Mouse (Mus musculus) ES-E14 (cell line): ENCODE measurements around the gene Tor1aip1. TPM values are rescaled to one million over a fixed set of nuclear protein-coding genes. Genes with fewer than 3 reads are reported as not detected.

Experiments used
- DNase-seq: peaks from one replicate; pipeline ENCODE4 v3.0.0-alpha.2; 2013; ENCODE audit warnings: low read depth, low spot score
- H3K27ac ChIP-seq: 2 replicates; pipeline ENCODE4 v1.5.1; 2012; ENCODE audit warnings: low read depth, mild to moderate bottlenecking, low read length, moderate library complexity, mixed read lengths; ENCODE audit not compliant: poor library complexity, insufficient read depth, severe bottlenecking
- H3K36me3 ChIP-seq: 2 replicates; pipeline ENCODE4 v1.6.1; 2012; ENCODE audit warnings: mild to moderate bottlenecking, low read length, moderate library complexity, mixed read lengths; ENCODE audit not compliant: control insufficient read depth, poor library complexity, insufficient read depth, severe bottlenecking
- H3K4me1 ChIP-seq, 2 experiments: fragments of 150-350 bp in 1 of 2; sonication (generic) in 1 of 2; 2 replicates each; pipeline ENCODE4 v1.6.1; 2012; ENCODE audit warnings: low read length in 2 of 2, mild to moderate bottlenecking in 1 of 2, mixed read lengths in 1 of 2; ENCODE audit not compliant: control insufficient read depth in 2 of 2, insufficient read depth in 2 of 2, poor library complexity in 1 of 2
- H3K4me3 ChIP-seq, 2 experiments: fragments of 150-350 bp in 1 of 2; sonication (generic) in 1 of 2; 2 replicates each; pipeline ENCODE4 v1.5.1; 2012; ENCODE audit warnings: low read length in 2 of 2, low read depth in 1 of 2, mild to moderate bottlenecking in 1 of 2, mixed read lengths in 1 of 2; ENCODE audit not compliant: insufficient read depth in 1 of 2, poor library complexity in 1 of 2, severe bottlenecking in 1 of 2
- H3K9ac ChIP-seq: 2 replicates; pipeline ENCODE4 v1.6.1; 2012; ENCODE audit warnings: low read depth, mild to moderate bottlenecking, low read length, mixed read lengths; ENCODE audit not compliant: poor library complexity, insufficient read depth, severe bottlenecking
- H3K9me3 ChIP-seq: fragments of 150-350 bp; sonication (generic); 2 replicates; pipeline ENCODE4 v1.6.1; 2012; ENCODE audit warnings: low read depth, mild to moderate bottlenecking, low read length; ENCODE audit not compliant: control insufficient read depth, insufficient read depth
- CHD2 ChIP-seq: IDR thresholded peaks from 2 replicates; pipeline ENCODE4 v1.6.1; 2014; ENCODE audit warnings: mild to moderate bottlenecking, low read depth, low read length, inconsistent platforms
- HCFC1 ChIP-seq: IDR thresholded peaks from 2 replicates; pipeline ENCODE4 v1.6.1; 2012; ENCODE audit warnings: low read length, inconsistent platforms, borderline replicate concordance; ENCODE audit not compliant: insufficient read depth
- MAFK ChIP-seq: IDR thresholded peaks from 2 replicates; pipeline ENCODE4 v1.6.1; 2014; ENCODE audit warnings: mild to moderate bottlenecking, low read depth, low read length, inconsistent platforms; ENCODE audit not compliant: insufficient read depth
- ZC3H11A ChIP-seq: IDR thresholded peaks from 2 replicates; pipeline ENCODE4 v1.6.1; 2012; ENCODE audit warnings: low read depth, mild to moderate bottlenecking, inconsistent platforms, low read length, borderline replicate concordance
- ZNF384 ChIP-seq: IDR thresholded peaks from 2 replicates; pipeline ENCODE4 v1.6.1; 2012; ENCODE audit warnings: low read depth, low read length, inconsistent platforms
- in situ Hi-C, 2 experiments: fragments of 600-800 bp; cut with MboI; formaldehyde crosslinking; loops; one replicate each; pipeline ENCODE4 v1.15.1; 2025; ENCODE audit warnings: low sequenced_read_pairs in 2 of 2, inconsistent platforms in 1 of 2; ENCODE audit not compliant: unreplicated experiment in 2 of 2
- total RNA-seq: library from RNA; depleted of rRNA; stranded (reverse); fragments of 300-350 nt; gene quantifications from 2 replicates; pipeline ENCODE4 v1.2.3, GENCODE M21; 2012

Tor1aip1 gene
- total RNA-seq, 1 experiment = 27.9 TPM

- Histone ChIP-seq H3K36me3 (peaks cover 9% of the 10 kb centered on the region; the same call in 1 of the 2 replicates), H3K9me3 (no peaks in the 10 kb centered on the region), H3K9ac (no peak overlapping the region), H3K27ac (no peak overlapping the region), H3K4me1 (no peaks in the 10 kb centered on the region; a peak in 1 of 4 replicates), H3K4me3 (no peak overlapping the region)
- TF ChIP-seq CHD2 = no peak
- no peak for TF ChIP-seq HCFC1
- no peak for TF ChIP-seq ZNF384
- no peak for TF ChIP-seq ZC3H11A
- no peak for TF ChIP-seq MAFK
- DNase-seq = no peak
- in situ Hi-C loops = no loop called here
Observed at GRCm38 (mm10) chr1:156005906-156006305, 30.4 kb downstream of the Tor1aip1 start.

DNA sequence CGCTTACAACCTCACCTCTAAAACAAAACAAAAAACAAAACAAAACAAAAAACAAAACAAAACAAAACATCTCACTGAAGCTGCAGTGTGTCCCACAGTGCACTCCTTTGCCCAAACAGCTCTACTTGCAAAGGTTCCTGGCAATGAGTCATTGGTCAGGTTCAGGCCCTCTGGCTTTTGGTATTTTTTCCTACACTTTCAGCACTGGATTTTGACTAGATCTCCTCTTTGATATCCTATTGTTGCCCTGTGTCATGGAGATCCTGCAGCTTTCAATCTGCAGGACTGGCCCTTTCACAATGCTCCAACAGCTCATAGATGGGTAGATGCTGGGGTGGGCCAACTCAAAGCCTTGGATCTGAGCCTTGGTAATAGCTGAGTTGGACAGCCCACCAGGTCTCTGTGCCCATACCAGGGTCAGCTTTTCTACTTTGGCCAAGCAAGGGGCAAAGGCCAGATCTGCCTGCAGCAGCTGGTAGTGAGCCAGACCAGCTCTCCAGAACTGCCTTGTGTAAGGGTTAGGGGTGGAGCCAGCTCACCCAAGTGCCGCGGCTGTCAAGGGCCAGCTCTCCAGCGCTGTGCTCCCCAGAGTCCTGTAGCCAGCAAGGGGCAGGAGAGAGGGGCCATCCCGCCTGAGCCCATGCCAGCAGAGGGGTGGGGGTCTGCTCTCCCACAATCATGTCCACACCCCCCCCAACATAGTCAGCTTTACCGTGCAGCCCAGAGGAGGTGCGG, 32.9 kb downstream of the Tor1aip1 start:
- Histone ChIP-seq H3K36me3 (peaks cover 9% of the 10 kb centered on the region; the same call in 1 of the 2 replicates), H3K4me1 (no peaks in the 10 kb centered on the region; a peak in 1 of 4 replicates), H3K9me3 (no peaks in the 10 kb centered on the region), H3K27ac (no peak overlapping the region), H3K4me3 (peak overlapping the region; percentile 36 to 50; a peak in 2 of 4 replicates), H3K9ac (peak overlapping the region; percentile 39; the same call in 1 of the 2 replicates)
- no peak for DNase-seq
- no peak for TF ChIP-seq ZNF384
- in situ Hi-C loops = no loop called here

DNA sequence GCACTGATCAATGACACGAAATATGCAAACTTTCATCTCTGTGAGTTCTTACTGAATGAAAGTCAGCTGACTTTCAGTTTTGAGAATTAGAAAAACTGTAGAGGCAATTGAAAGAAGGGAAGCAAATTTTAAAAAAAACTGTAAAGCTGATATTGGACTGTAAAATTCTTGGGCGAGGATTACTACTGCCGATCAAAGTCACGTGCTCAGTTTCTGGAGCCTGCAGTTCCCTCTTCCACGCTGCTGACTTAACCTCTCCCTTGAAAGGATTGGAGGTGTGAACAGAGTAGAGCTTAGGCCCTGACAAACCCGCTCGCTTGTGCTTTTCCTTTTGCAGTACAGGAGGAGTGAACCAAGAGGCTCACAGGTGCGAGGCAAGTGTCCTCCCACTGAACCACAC, 33.9 kb downstream of the Tor1aip1 start:
- H3K4me1 ChIP-seq = no peaks in the 10 kb centered on the region; a peak in 1 of 4 replicates
- no peak for DNase-seq
- in situ Hi-C loops = no loop called here
- no peak overlapping the region for H3K27ac ChIP-seq
- no peak overlapping the region for H3K4me3 ChIP-seq
- H3K9me3 ChIP-seq = no peaks in the 10 kb centered on the region
- TF ChIP-seq ZC3H11A (no peak), MAFK (no peak), HCFC1 (no peak), CHD2 (no peak), ZNF384 (no peak)
- H3K36me3 ChIP-seq = peaks cover 6% of the 10 kb centered on the region; the same call in 1 of the 2 replicates
- H3K9ac ChIP-seq = no peak overlapping the region

- no peak for TF ChIP-seq ZC3H11A
- no peak for TF ChIP-seq CHD2
- no peak for TF ChIP-seq MAFK
- no peak for TF ChIP-seq ZNF384
- TF ChIP-seq HCFC1 = no peak
- no peaks in the 10 kb centered on the region for H3K36me3 ChIP-seq
- no peak overlapping the region for H3K27ac ChIP-seq
- H3K4me1 ChIP-seq = no peaks in the 10 kb centered on the region
- H3K9me3 ChIP-seq = no peaks in the 10 kb centered on the region
- H3K4me3 ChIP-seq = no peak overlapping the region
- DNase-seq = no peak
- no peak overlapping the region for H3K9ac ChIP-seq
- in situ Hi-C loops = no loop called here
Observed at GRCm38 (mm10) chr1:155995612-155996011, 40.7 kb downstream of the Tor1aip1 start.

DNA sequence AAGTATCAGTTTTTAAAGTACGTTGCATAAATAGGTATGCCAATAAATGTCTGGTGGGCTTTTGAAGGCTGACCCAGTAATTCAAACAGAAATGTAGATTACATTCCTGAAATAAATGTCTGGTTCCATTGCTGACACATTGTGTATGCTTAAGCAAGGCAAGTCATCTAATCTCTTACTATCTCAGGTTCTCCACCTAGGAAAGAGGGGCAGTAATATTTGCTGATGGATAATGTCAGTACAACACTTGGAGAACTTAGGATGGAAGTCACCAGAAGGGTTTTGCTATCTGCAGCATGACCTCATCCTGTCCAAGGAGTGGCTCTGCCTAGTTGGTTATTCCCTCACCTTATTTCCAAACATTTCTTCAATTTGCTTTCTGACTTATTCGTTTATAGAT, 41.8 kb downstream of the Tor1aip1 start:
- no peaks in the 10 kb centered on the region for H3K36me3 ChIP-seq

More for the DNA sequence above, 41.8 kb downstream of the Tor1aip1 start:
- Histone ChIP-seq H3K9ac (no peak overlapping the region), H3K9me3 (no peaks in the 10 kb centered on the region), H3K27ac (no peak overlapping the region), H3K4me1 (no peaks in the 10 kb centered on the region), H3K4me3 (no peak overlapping the region)
- TF ChIP-seq HCFC1 (no peak), ZC3H11A (no peak), CHD2 (no peak), ZNF384 (no peak), MAFK (no peak)
- DNase-seq = no peak
- in situ Hi-C loops = no loop called here
